Mouse (Mus musculus) cerebellum, adult 8-10 months (tissue): ENCODE measurements at regions not wholly inside any gene's neighbourhood (a gene's known extent, or its start where the extent isn't known, plus 50 kb on each side); places are given as distances from the start of the nearest gene placed in this dataset.
A peak's percentile ranks its signal among the peaks of the same experiment; 100 is the strongest.

Source experiments
- DNase-seq: peaks from one replicate; pipeline ENCODE4 v3.0.0; 2022

- DNase-seq: no peak
Observed at GRCm38 (mm10) chr14:72200307-72200706, 291.3 kb downstream of the Gm9195 start.

- no peak for DNase-seq
Observed at GRCm38 (mm10) chr14:72199900-72200299, 291.7 kb downstream of the Gm9195 start.

- no peak for DNase-seq
Observed at GRCm38 (mm10) chr14:72197972-72198371, 293.7 kb downstream of the Gm9195 start.

- DNase-seq: peak; percentile 9
Observed at GRCm38 (mm10) chr14:72187329-72187984, 304.2 kb downstream of the Gm9195 start.

- DNase-seq: no peak
Observed at GRCm38 (mm10) chr14:72175751-72176150, 315.9 kb downstream of the Gm9195 start.

- no peak for DNase-seq
Observed at GRCm38 (mm10) chr14:72172549-72173405, 318.9 kb downstream of the Gm9195 start.

GRCm38 (mm10) chr14:72171777-72172176, 319.9 kb downstream of the Gm9195 start:
- no peak for DNase-seq

GRCm38 (mm10) chr14:72158537-72159323, 332.9 kb downstream of the Gm9195 start:
- DNase-seq: no peak

GRCm38 (mm10) chr14:72155197-72155907, 336.3 kb downstream of the Gm9195 start:
- no peak for DNase-seq

- no peak for DNase-seq
Observed at GRCm38 (mm10) chr14:72151676-72152075, 340.0 kb downstream of the Gm9195 start.

- DNase-seq: no peak
Observed at GRCm38 (mm10) chr14:72149463-72149862, 342.2 kb downstream of the Gm9195 start.

- DNase-seq: no peak
Observed at GRCm38 (mm10) chr14:72148886-72149285, 342.8 kb downstream of the Gm9195 start.

- DNase-seq: no peak
Observed at GRCm38 (mm10) chr14:72146381-72146780, 345.3 kb downstream of the Gm9195 start.

- no peak for DNase-seq
Observed at GRCm38 (mm10) chr14:72142883-72143487, 348.7 kb downstream of the Gm9195 start.

GRCm38 (mm10) chr14:72141136-72141535, 350.5 kb downstream of the Gm9195 start:
- no peak for DNase-seq

- DNase-seq: no peak
Observed at GRCm38 (mm10) chr14:72130149-72130548, 361.5 kb downstream of the Gm9195 start.

GRCm38 (mm10) chr14:72121786-72122185, 369.9 kb downstream of the Gm9195 start:
- DNase-seq: no peak

GRCm38 (mm10) chr14:72121006-72121405, 370.6 kb downstream of the Gm9195 start:
- no peak for DNase-seq

GRCm38 (mm10) chr14:72116842-72117241, 374.8 kb downstream of the Gm9195 start:
- peak; percentile 34 for DNase-seq

- DNase-seq: no peak
Observed at GRCm38 (mm10) chr14:72113377-72113993, 378.2 kb downstream of the Gm9195 start.

- DNase-seq: no peak
Observed at GRCm38 (mm10) chr14:72110689-72111088, 380.9 kb downstream of the Gm9195 start.

- DNase-seq: no peak
Observed at GRCm38 (mm10) chr14:72091579-72091978, 400.1 kb downstream of the Gm9195 start.
